Mouse (Mus musculus) cerebellum, adult 2 months (tissue): Measurements from ENCODE around the gene Hax1.

ENCODE experiments used
- CTCF ChIP-seq: fragments of 200-500 bp; IDR thresholded peaks from 2 replicates; pipeline ENCODE4 v1.5.1; 2011; ENCODE audit warnings: low read depth, mild to moderate bottlenecking, control low read depth, low read length, moderate library complexity, borderline replicate concordance; ENCODE audit not compliant: insufficient read depth
- POLR2A ChIP-seq: fragments of 200-500 bp; IDR thresholded peaks from 2 replicates; pipeline ENCODE4 v1.6.1; 2011; ENCODE audit warnings: low read length, control low read depth, borderline replicate concordance; ENCODE audit not compliant: insufficient read depth

DNA sequence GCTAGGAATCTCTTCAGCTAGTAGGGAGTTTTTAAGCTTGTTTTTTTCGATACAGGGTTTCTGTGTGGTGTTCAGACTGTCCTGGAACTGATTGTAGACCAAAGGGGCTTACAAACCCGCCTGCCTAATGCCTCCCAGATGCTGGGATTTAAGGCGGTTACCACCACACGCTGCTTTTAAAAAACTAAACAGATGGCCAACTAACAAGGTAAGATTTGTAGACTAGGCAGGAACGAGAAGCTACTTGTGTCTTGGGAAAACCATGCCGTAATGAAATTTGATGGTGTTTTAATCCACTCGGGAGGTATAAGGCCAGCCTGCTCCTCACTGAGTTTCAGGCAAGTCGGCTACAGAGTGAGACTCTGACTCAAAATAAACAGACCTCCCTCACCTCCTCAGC, 510 bp upstream of the Hax1 start:
- TF ChIP-seq CTCF (no peak), POLR2A (no peak)
